Mouse (Mus musculus): ENCODE data around the gene Baz1b. TPM values are rescaled to one million over a fixed set of nuclear protein-coding genes. Genes with fewer than 3 reads are reported as not detected.

Baz1b gene
- polyA plus RNA-seq (2012; rRNA removed) = 45.0 and 47.3 TPM in 2 replicates

GRCm38 (mm10) chr5:135186621-135187348 lies at the start of gene Baz1b:
TSS of gene Baz1b (plus strand) at chr5:135187264.

GRCm38 (mm10) chr5:135149053-135149819 lies 37.8 kb upstream of the Baz1b start, which contains the start of gene Tbl2:
TSS of gene Tbl2 (plus strand) at chr5:135149657.

GRCm38 (mm10) chr5:135168063-135169062 lies 18.7 kb upstream of the Baz1b start, which contains the start of gene Bcl7b:
TSS of gene Bcl7b (plus strand) at chr5:135168283.

GRCm38 (mm10) chr5:135251079-135251454 lies 64.0 kb downstream of the Baz1b start, which contains the start of gene Fzd9:
TSS of gene Fzd9 (minus strand) at chr5:135251230.

Other genes with a start within 250 kb of the Baz1b start
- 0.12 and 11.4 TPM in 2 replicates for gene Cldn4, start 240.3 kb upstream of the Baz1b start, polyA plus RNA-seq (2012; rRNA removed)
- 3.8 and 9.1 TPM in 2 replicates for gene Cldn3, start 201.1 kb upstream of the Baz1b start, polyA plus RNA-seq (2012; rRNA removed)
- gene Abhd11, start 178.1 kb upstream of the Baz1b start, polyA plus RNA-seq (2012; rRNA removed) = 103 TPM in 2 replicates
- gene Stx1a, start 163.8 kb upstream of the Baz1b start, polyA plus RNA-seq (2012; rRNA removed) = 231 and 254 TPM in 2 replicates
- 36.5 and 36.6 TPM in 2 replicates for gene Dnajc30, start 123.1 kb upstream of the Baz1b start, polyA plus RNA-seq (2012; rRNA removed)
- 77.8 and 92.0 TPM in 2 replicates for gene Bud23, start 122.3 kb upstream of the Baz1b start, polyA plus RNA-seq (2012; rRNA removed)
- gene Vps37d, start 109.0 kb upstream of the Baz1b start, polyA plus RNA-seq (2012; rRNA removed) = 58.7 and 61.8 TPM in 2 replicates
- 1.1 TPM in 2 replicates for gene Mlxipl, start 97.4 kb upstream of the Baz1b start, polyA plus RNA-seq (2012; rRNA removed)
- gene Tbl2, start 37.6 kb upstream of the Baz1b start, polyA plus RNA-seq (2012; rRNA removed) = 9.0 and 9.2 TPM in 2 replicates
- gene Bcl7b, start 19.0 kb upstream of the Baz1b start, polyA plus RNA-seq (2012; rRNA removed) = 17.5 and 19.9 TPM in 2 replicates
- 10.7 and 11.8 TPM in 2 replicates for gene Fzd9, start 64.0 kb downstream of the Baz1b start, polyA plus RNA-seq (2012; rRNA removed)
- 0.13 and 0.23 TPM in 2 replicates for gene Fkbp6, start 162.8 kb downstream of the Baz1b start, polyA plus RNA-seq (2012; rRNA removed)
- not detected in 2 replicates for gene Trim50, start 166.0 kb downstream of the Baz1b start, polyA plus RNA-seq (2012; rRNA removed)
- 51.4 and 52.8 TPM in 2 replicates for gene Nsun5, start 182.7 kb downstream of the Baz1b start, polyA plus RNA-seq (2012; rRNA removed)
- 13.5 and 18.0 TPM in 2 replicates for gene Pom121, start 207.3 kb downstream of the Baz1b start, polyA plus RNA-seq (2012; rRNA removed)